In the genomic region with DNA sequence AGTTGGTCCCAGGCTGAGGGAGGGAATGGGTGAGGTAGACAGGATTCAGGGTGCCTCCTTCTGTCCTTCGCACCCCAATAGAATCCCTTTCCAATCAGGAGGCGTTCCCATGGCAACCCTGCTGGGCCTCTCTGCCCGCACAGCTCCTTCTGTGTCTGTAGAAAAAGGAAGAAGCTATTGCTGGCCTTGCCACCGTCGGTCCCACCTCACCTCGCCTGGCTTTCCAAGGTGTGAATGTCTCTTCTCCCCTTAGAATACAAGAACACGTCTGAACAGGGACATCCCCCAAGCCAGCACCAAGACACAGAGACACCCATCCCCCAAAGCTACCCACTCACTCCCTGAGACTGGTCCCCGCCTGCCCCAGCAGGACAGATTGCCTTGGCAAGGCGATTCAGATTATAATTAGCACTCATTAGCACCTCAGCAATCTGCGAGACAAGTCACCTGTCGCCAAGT, we compare ENCODE assay signal across 10 mouse cellular contexts. TPM values are rescaled to one million over a fixed set of nuclear protein-coding genes. Genes with fewer than 3 reads are reported as not detected.
A peak's percentile ranks its signal among the peaks of the same experiment; 100 is the strongest.
DNase-seq lines count a peak whose midpoint lies in the region; ATAC-seq lines count a peak whose summit lies in the region.
"Had no signal": no experiment of that assay in that cellular context is flagged by ENCODE, and none has a peak within 500 bp of the region (broad histone marks: within the 10 kb centered on the region; RNA-seq: fewer than 3 reads in every experiment).

No protein-coding gene starts in this region.

- no peak overlapping the region for H3K9ac ChIP-seq in neural tube, embryonic 15.5 days (replicated peaks)
- H3K9ac ChIP-seq: lung, embryonic 15.5 days had no signal

- H3K36me3 ChIP-seq in neural tube, embryonic 15.5 days: no peaks in the 10 kb centered on the region
- H3K36me3 ChIP-seq: lung, embryonic 15.5 days had no signal

- intact Hi-C loops in heart, postnatal 36 days (cut with DNase I): no loop called here

- no peak overlapping the region for H3K4me3 ChIP-seq in neural tube, embryonic 15.5 days (replicated peaks)
- H3K4me3 ChIP-seq: lung, embryonic 15.5 days had no signal

- peak; percentile 63; the same call in 1 of the 2 replicates for ATAC-seq in neural tube, embryonic 15.5 days (ENCODE audit: low FRiP score)
- no peak for ATAC-seq in erythroid progenitor cell, adult 5-6 weeks (replicated peaks; ENCODE audit: low FRiP score, poor library complexity, severe bottlenecking)
- ATAC-seq: inflammation-experienced regulatory T-cells, adult 6 months had no signal

- H3K4me1 ChIP-seq in neural tube, embryonic 15.5 days: peaks cover 18% of the 10 kb centered on the region
- H3K4me1 ChIP-seq: lung, embryonic 15.5 days had no signal

- no peaks in the 10 kb centered on the region for H3K9me3 ChIP-seq in neural tube, embryonic 15.5 days (replicated peaks)
- H3K9me3 ChIP-seq: lung, embryonic 15.5 days had no signal

- peak; percentile 48 for DNase-seq in embryo, embryonic 11 days
- peak; percentile 63 to 67 for DNase-seq in frontal cortex, postnatal 14 days (ENCODE audit: low spot score in 2 of 2)
- peak; percentile 65 for DNase-seq in left cerebral cortex, adult 11 months (ENCODE audit: low spot score)
- DNase-seq in lung, postnatal 10 days: no peak
- DNase-seq in heart, postnatal 36 days: no peak
- no peak for DNase-seq in T-cell, adult 2 months (ENCODE audit: low spot score)

- H3K27ac ChIP-seq in neural tube, embryonic 15.5 days (replicated peaks): no peak overlapping the region
- H3K27ac ChIP-seq: lung, embryonic 15.5 days had no signal

- WGBS in neural tube, embryonic 15.5 days: 6% methylated on average over 11 of the region's 11 CpGs

- H3K27me3 ChIP-seq in neural tube, embryonic 15.5 days (replicated peaks): no peaks in the 10 kb centered on the region

- no peak overlapping the region for H3K4me2 ChIP-seq in neural tube, embryonic 15.5 days
- H3K4me2 ChIP-seq: lung, embryonic 15.5 days had no signal

RNA-seq across cellular contexts. Expression of a gene that starts 8.8 kb away (rescaled TPM):
- not detected in 2 replicates for polyA plus RNA-seq in neural tube, embryonic 15.5 days (2015; fragmentation: Nextera tagmentation; extraction: Ambion mirVana)
- total RNA-seq in erythroid progenitor cell, adult 5-6 weeks (2015; ENCODE audit: low replicate concordance): not detected in 2 replicates
- total RNA-seq in erythroid progenitor cell, adult 5-6 weeks (2017; ENCODE audit: low replicate concordance): not detected in 2 replicates
- total RNA-seq in heart, postnatal 36 days (2021): not detected
- polyA plus RNA-seq: inflammation-experienced regulatory T-cells, adult 6 months; lung, embryonic 15.5 days had no signal

Comparison
In these comparisons a context has a peak if more than half of its experiments do, and no peak if none do; other contexts are left out.
1. DNase-seq: peak in embryo, embryonic 11 days (single experiment), frontal cortex, postnatal 14 days (2 of 2) and left cerebral cortex, adult 11 months (single experiment); none in lung, postnatal 10 days (single experiment), heart, postnatal 36 days (0 of 2) and T-cell, adult 2 months (single experiment).